ENCODE assay signal across 19 mouse cellular contexts in the genomic region with DNA sequence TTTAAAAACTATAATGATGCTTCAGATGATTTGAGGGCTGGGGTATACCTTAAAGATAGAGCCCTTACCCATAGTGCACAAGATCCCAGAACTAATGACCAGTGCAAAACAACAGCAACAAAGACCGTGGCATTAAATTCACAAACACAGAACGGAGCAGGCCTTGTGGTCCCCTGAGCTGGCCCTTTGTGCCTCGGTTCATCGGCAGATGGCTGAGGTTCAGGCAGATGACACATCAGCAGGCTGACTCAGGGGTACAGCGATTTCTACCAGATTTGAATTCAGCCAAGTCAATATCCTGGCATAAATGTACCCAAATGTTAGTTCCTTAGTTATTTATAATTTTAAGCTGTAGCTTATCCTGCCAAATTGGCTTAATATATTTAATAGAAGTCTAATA.
A peak's percentile ranks its signal among the peaks of the same experiment; 100 is the strongest.
DNase-seq lines count a peak whose midpoint lies in the region; ATAC-seq and TF ChIP-seq lines count a peak whose summit lies in the region.
"Had no signal": no experiment of that assay in that cellular context is flagged by ENCODE, and none has a peak within 500 bp of the region (broad histone marks: within the 10 kb centered on the region; RNA-seq: fewer than 3 reads in every experiment).

No protein-coding gene starts in this region.

- H3K27ac ChIP-seq in hindbrain, embryonic 11.5 days (ENCODE audit: low read depth, low read length) = no peak overlapping the region
- no peak overlapping the region for H3K27ac ChIP-seq in hindbrain, embryonic 16.5 days (ENCODE audit: low read depth, low read length)
- no peak overlapping the region for H3K27ac ChIP-seq in neural tube, embryonic 11.5 days (ENCODE audit: low read depth, low read length)
- H3K27ac ChIP-seq in neural tube, embryonic 15.5 days (replicated peaks) = no peak overlapping the region
- H3K27ac ChIP-seq: embryonic facial prominence, embryonic 12.5 days; forebrain, embryonic 15.5 days; heart, embryonic 13.5 days; hindbrain, embryonic 15.5 days had no signal

- ATAC-seq in hindbrain, embryonic 11.5 days (ENCODE audit: low FRiP score) = 0 out of 2 replicates have a peak, but pooled peaks have one; percentile 25
- ATAC-seq in hindbrain, embryonic 16.5 days = no peak
- ATAC-seq in neural tube, embryonic 11.5 days (ENCODE audit: insufficient read depth, low FRiP score, low TSS enrichment) = no peak
- no peak for ATAC-seq in neural tube, embryonic 15.5 days (ENCODE audit: low FRiP score)
- ATAC-seq: forebrain, embryonic 15.5 days had no signal

- no peaks in the 10 kb centered on the region for H3K4me1 ChIP-seq in hindbrain, embryonic 11.5 days (replicated peaks; ENCODE audit: control insufficient read depth, insufficient read depth, low read length)
- H3K4me1 ChIP-seq in hindbrain, embryonic 16.5 days (ENCODE audit: control insufficient read depth, insufficient read depth, low read depth, low read length) = no peaks in the 10 kb centered on the region
- no peaks in the 10 kb centered on the region for H3K4me1 ChIP-seq in neural tube, embryonic 11.5 days (ENCODE audit: control insufficient read depth, insufficient read depth, low read length)
- H3K4me1 ChIP-seq in neural tube, embryonic 15.5 days = no peaks in the 10 kb centered on the region
- H3K4me1 ChIP-seq: embryonic facial prominence, embryonic 12.5 days; forebrain, embryonic 15.5 days; hindbrain, embryonic 15.5 days had no signal

- H3K4me3 ChIP-seq in hindbrain, embryonic 11.5 days (ENCODE audit: low read depth, low read length) = no peak overlapping the region
- no peak overlapping the region for H3K4me3 ChIP-seq in hindbrain, embryonic 16.5 days (ENCODE audit: low read length)
- H3K4me3 ChIP-seq in neural tube, embryonic 11.5 days (ENCODE audit: low read depth, low read length) = no peak overlapping the region
- no peak overlapping the region for H3K4me3 ChIP-seq in neural tube, embryonic 15.5 days (replicated peaks)
- H3K4me3 ChIP-seq in myocyte = no peak overlapping the region
- H3K4me3 ChIP-seq: embryonic facial prominence, embryonic 12.5 days; forebrain, embryonic 15.5 days; heart, embryonic 13.5 days; hindbrain, embryonic 15.5 days had no signal

- peak; percentile 34 to 57 for DNase-seq in cerebellum, postnatal 10 days
- no peak for DNase-seq in cerebellum, adult 9-11 months
- peak; percentile 16 for DNase-seq in hindbrain, embryonic 11.5 days (ENCODE audit: low spot score)
- peak; percentile 24 for DNase-seq in neural tube, embryonic 11.5 days (ENCODE audit: low spot score)
- no peak for DNase-seq in frontal cortex, adult 2 months (ENCODE audit: extremely low spot score in 1 of 2, low spot score in 1 of 2)
- DNase-seq: adrenal gland, adult 8-10 months; adrenal gland, postnatal 36 days; gastrocnemius, postnatal 14 days; heart, postnatal 36 days; kidney, adult 11 months; kidney, adult 9 months had no signal

- H3K9ac ChIP-seq in hindbrain, embryonic 11.5 days (ENCODE audit: low read depth, low read length) = no peak overlapping the region
- H3K9ac ChIP-seq in hindbrain, embryonic 16.5 days (ENCODE audit: low read depth, low read length) = no peak overlapping the region
- no peak overlapping the region for H3K9ac ChIP-seq in neural tube, embryonic 11.5 days (ENCODE audit: low read length)
- no peak overlapping the region for H3K9ac ChIP-seq in neural tube, embryonic 15.5 days (replicated peaks)
- H3K9ac ChIP-seq: embryonic facial prominence, embryonic 12.5 days; forebrain, embryonic 15.5 days; heart, embryonic 13.5 days; hindbrain, embryonic 15.5 days had no signal

- H3K9me3 ChIP-seq in hindbrain, embryonic 11.5 days (ENCODE audit: control insufficient read depth, low read length) = peaks cover 2% of the 10 kb centered on the region; the same call in 1 of the 2 replicates
- peaks cover 3% of the 10 kb centered on the region; the same call in 1 of the 2 replicates for H3K9me3 ChIP-seq in hindbrain, embryonic 16.5 days (ENCODE audit: control insufficient read depth, low read length)
- no peaks in the 10 kb centered on the region for H3K9me3 ChIP-seq in neural tube, embryonic 11.5 days (ENCODE audit: control insufficient read depth, low read length)
- H3K9me3 ChIP-seq in neural tube, embryonic 15.5 days (replicated peaks) = no peaks in the 10 kb centered on the region
- H3K9me3 ChIP-seq: forebrain, embryonic 15.5 days; G1E; hindbrain, embryonic 15.5 days had no signal

- H3K79me2 ChIP-seq in myocyte (ENCODE audit: control insufficient read depth, insufficient read depth) = no peaks in the 10 kb centered on the region

- H3K36me3 ChIP-seq in hindbrain, embryonic 11.5 days (ENCODE audit: control insufficient read depth, insufficient read depth, low read length) = no peaks in the 10 kb centered on the region
- no peaks in the 10 kb centered on the region for H3K36me3 ChIP-seq in hindbrain, embryonic 16.5 days (ENCODE audit: control insufficient read depth, insufficient read depth, low read length)
- H3K36me3 ChIP-seq in neural tube, embryonic 11.5 days (ENCODE audit: control insufficient read depth, insufficient read depth, low read length) = no peaks in the 10 kb centered on the region
- no peaks in the 10 kb centered on the region for H3K36me3 ChIP-seq in neural tube, embryonic 15.5 days
- no peaks in the 10 kb centered on the region for H3K36me3 ChIP-seq in myocyte (ENCODE audit: control insufficient read depth, insufficient read depth)
- H3K36me3 ChIP-seq: embryonic facial prominence, embryonic 12.5 days; forebrain, embryonic 15.5 days; G1E; hindbrain, embryonic 15.5 days had no signal

- 56% methylated on average over 5 of the region's 5 CpGs for WGBS in hindbrain, embryonic 11.5 days
- WGBS in hindbrain, embryonic 16.5 days = 51% methylated on average over 5 of the region's 5 CpGs
- WGBS in neural tube, embryonic 11.5 days = 72% methylated on average over 5 of the region's 5 CpGs
- WGBS in neural tube, embryonic 15.5 days = 48% methylated on average over 5 of the region's 5 CpGs

- H3K4me2 ChIP-seq in hindbrain, embryonic 11.5 days (replicated peaks; ENCODE audit: low read depth, low read length) = no peak overlapping the region
- no peak overlapping the region for H3K4me2 ChIP-seq in hindbrain, embryonic 16.5 days (ENCODE audit: low read length)
- H3K4me2 ChIP-seq in neural tube, embryonic 11.5 days (ENCODE audit: low read depth) = no peak overlapping the region
- H3K4me2 ChIP-seq in neural tube, embryonic 15.5 days = no peak overlapping the region
- no peak overlapping the region for H3K4me2 ChIP-seq in myocyte (ENCODE audit: low read depth)
- H3K4me2 ChIP-seq: embryonic facial prominence, embryonic 12.5 days; forebrain, embryonic 15.5 days; heart, embryonic 13.5 days; hindbrain, embryonic 15.5 days had no signal

- H3ac ChIP-seq in myocyte (ENCODE audit: control insufficient read depth, insufficient read length) = no peak overlapping the region

- no peaks in the 10 kb centered on the region for H3K27me3 ChIP-seq in hindbrain, embryonic 11.5 days (ENCODE audit: control insufficient read depth, insufficient read depth, low read length)
- H3K27me3 ChIP-seq in hindbrain, embryonic 16.5 days (replicated peaks; ENCODE audit: control insufficient read depth, insufficient read depth, low read length) = no peaks in the 10 kb centered on the region
- H3K27me3 ChIP-seq in neural tube, embryonic 11.5 days (ENCODE audit: control insufficient read depth, insufficient read depth, low read length) = no peaks in the 10 kb centered on the region
- no peaks in the 10 kb centered on the region for H3K27me3 ChIP-seq in neural tube, embryonic 15.5 days (replicated peaks)
- H3K27me3 ChIP-seq in myocyte (ENCODE audit: control insufficient read depth, insufficient read depth, insufficient read length) = no peaks in the 10 kb centered on the region
- H3K27me3 ChIP-seq: embryonic facial prominence, embryonic 12.5 days; forebrain, embryonic 15.5 days; heart, embryonic 13.5 days; hindbrain, embryonic 15.5 days had no signal

- peak; percentile 17 for TF ChIP-seq POLR2A in myocyte (IDR thresholded peaks at IDR 0.05; ENCODE audit: insufficient read length, low read depth)

TF ChIP-seq in myocyte, 11 proteins besides CTCF, POLR2A, EP300 and RAD21:
- no peak for TF ChIP-seq MYOG (IDR thresholded peaks at IDR 0.05; ENCODE audit: control insufficient read depth in 1 of 3, insufficient read depth in 1 of 3, insufficient read length in 2 of 3, low read depth in 2 of 3)
- TF ChIP-seq USF1 (IDR thresholded peaks at IDR 0.05; ENCODE audit: low read depth) = no peak
- TF ChIP-seq E2F4 (IDR thresholded peaks at IDR 0.05; ENCODE audit: insufficient read depth) = no peak
- TF ChIP-seq REST (IDR thresholded peaks at IDR 0.05; ENCODE audit: insufficient read depth, insufficient read length) = no peak
- TF ChIP-seq POLR2AphosphoS2 (IDR thresholded peaks at IDR 0.05; ENCODE audit: insufficient read length, low read depth) = no peak
- TF ChIP-seq MAX (IDR thresholded peaks at IDR 0.05; ENCODE audit: low read depth) = no peak
- TF ChIP-seq SRF (IDR thresholded peaks at IDR 0.05; ENCODE audit: control insufficient read depth, insufficient read length, low read depth) = no peak
- no peak for TF ChIP-seq CEBPB (IDR thresholded peaks at IDR 0.05; ENCODE audit: insufficient read depth, poor library complexity, severe bottlenecking)
- no peak for TF ChIP-seq TCF12 (IDR thresholded peaks at IDR 0.05; ENCODE audit: insufficient read depth, poor library complexity, severe bottlenecking)
- no peak for TF ChIP-seq MYOD1 (IDR thresholded peaks at IDR 0.05; ENCODE audit: control insufficient read depth in 1 of 3, insufficient read length in 2 of 3, low read depth in 2 of 3)
- no peak for TF ChIP-seq TCF3 (IDR thresholded peaks at IDR 0.05; ENCODE audit: insufficient read length, low read depth)

Comparison
In these comparisons a context has a peak if more than half of its experiments do, and no peak if none do; other contexts are left out.
1. DNase-seq: peak in cerebellum, postnatal 10 days (2 of 2), hindbrain, embryonic 11.5 days (single experiment) and neural tube, embryonic 11.5 days (single experiment); none in cerebellum, adult 9-11 months (single experiment) and frontal cortex, adult 2 months (0 of 2).